Mouse (Mus musculus): ENCODE data around the gene Pmfbp1. TPM values are rescaled to one million over a fixed set of nuclear protein-coding genes. Genes with fewer than 3 reads are reported as not detected.
"Not testable (repeated sequence)": the region's sequence is repeated elsewhere in the genome, so short reads cannot be mapped to it uniquely, and the experiment has no call there.

Gene Pmfbp1
- not detected for polyA plus RNA-seq (2021)

DNA sequence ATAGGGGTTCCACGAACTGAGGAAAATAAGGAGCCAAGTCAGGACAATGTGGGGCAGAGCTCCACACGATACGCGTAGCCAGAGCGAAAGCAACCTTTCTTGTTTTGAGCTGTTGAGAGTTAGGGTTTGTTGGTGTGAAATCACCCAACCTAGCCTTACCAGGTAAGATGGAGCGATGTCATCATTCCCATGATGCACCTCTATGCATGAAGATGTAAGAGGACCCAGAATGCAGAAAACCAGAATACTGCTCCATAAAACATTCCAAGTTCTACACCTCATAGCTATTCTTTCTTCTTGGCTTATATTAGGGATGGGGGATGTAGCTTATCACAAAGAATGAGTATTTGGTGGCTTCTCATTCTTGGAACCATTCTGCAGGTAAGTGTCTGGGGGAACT, at the start of gene Pmfbp1:
Gene Pmfbp1 (plus strand): TSS at position 301 of the 400 bp plus-strand sequence.
- no peak for TF ChIP-seq CTCF (IDR thresholded peaks at IDR 0.05)
- no peak for ATAC-seq
- DNase-seq (ENCODE audit: low read depth, low spot score): no peak

DNA sequence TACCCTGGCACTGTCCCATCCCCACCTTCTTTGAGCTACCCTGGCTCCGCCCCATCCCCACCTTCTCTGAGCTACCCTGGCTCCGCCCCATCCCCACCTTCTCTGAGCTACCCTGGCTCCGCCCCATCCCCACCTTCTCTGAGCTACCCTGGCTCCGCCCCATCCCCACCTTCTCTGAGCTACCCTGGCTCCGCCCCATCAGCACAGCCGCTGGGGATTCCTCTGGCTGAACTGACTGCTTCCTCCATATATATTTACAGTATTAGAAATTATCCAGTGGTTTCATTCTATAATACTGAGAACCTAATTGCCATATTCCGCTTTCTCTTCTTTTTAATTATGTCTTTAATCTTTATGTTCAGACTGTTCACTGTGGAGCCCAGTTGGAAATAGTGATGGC, 46.9 kb upstream of the Pmfbp1 start:
- DNase-seq (ENCODE audit: low read depth, low spot score); in situ Hi-C loops (cut with MboI; ENCODE audit: low pct_unique_long_range_greater_than_20kb); POLR2A ChIA-PET; ATAC-seq: not testable (repeated sequence)
- CTCF ChIA-PET: interaction anchor here (0.8 kb wide), 1 partner anchor 11 kb away, joined by 3 read pairs; no protein-coding TSS in a partner anchor
- peaks cover 20% of the 10 kb centered on the region for H3K27me3 ChIP-seq

More for the DNA sequence above, at the start of gene Pmfbp1:
- in situ Hi-C loops (cut with MboI; ENCODE audit: low pct_unique_long_range_greater_than_20kb): no loop called here
- H3K27me3 ChIP-seq: peaks cover 12% of the 10 kb centered on the region
- ChIA-PET POLR2A (no interaction called here), CTCF (no interaction called here)

DNA sequence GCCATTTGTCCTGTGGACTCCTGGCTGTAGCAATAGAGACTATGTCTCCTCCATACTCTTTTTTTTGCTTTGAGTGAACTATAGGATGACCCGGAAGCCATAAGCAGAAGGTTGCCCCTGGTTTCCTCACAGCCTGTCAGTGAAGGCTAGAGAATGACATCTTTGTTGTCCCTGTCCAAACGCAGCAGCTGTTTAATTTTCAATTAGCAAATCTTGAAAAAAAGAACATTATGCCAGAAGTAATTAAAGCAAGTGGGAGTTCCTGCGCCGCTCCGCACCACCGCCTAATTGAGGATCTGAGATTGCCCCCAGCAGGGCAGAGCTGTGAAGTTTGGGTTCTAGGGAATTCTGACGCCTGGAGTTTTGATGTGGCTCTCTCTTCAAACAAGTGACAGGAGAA, 42.8 kb upstream of the Pmfbp1 start:
- POLR2A ChIA-PET: no interaction called here
- no peak for ATAC-seq
- DNase-seq (ENCODE audit: low read depth, low spot score): no peak
- in situ Hi-C loops (cut with MboI; ENCODE audit: low pct_unique_long_range_greater_than_20kb): no loop called here
- peaks cover 22% of the 10 kb centered on the region for H3K27me3 ChIP-seq
- no peak for TF ChIP-seq CTCF (IDR thresholded peaks at IDR 0.05)
- CTCF ChIA-PET: no interaction called here

DNA sequence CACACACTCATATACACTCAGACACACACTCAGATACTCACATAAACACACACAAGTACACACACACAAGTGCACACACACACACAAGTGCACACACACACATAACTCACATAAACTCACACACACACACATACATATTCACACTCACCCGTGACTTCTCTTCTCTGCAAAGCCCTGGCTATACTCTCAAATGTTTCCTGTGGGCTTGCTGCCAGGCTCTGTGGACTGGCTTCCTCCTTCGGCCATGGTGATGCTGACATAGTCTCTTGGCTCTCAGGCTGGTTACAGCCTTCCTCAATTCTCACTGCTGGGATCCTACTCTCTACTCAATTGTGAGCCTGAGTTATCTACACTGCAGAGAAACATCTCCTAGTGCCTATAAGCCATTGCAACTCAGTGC, 38.7 kb upstream of the Pmfbp1 start:
- ATAC-seq (no peak), DNase-seq (ENCODE audit: low read depth, low spot score) (no peak)
- in situ Hi-C loops (cut with MboI; ENCODE audit: low pct_unique_long_range_greater_than_20kb): no loop called here
- TF ChIP-seq CTCF (IDR thresholded peaks at IDR 0.05): no peak
- peaks cover 23% of the 10 kb centered on the region for H3K27me3 ChIP-seq
- POLR2A ChIA-PET: no interaction called here
- CTCF ChIA-PET: no interaction called here

DNA sequence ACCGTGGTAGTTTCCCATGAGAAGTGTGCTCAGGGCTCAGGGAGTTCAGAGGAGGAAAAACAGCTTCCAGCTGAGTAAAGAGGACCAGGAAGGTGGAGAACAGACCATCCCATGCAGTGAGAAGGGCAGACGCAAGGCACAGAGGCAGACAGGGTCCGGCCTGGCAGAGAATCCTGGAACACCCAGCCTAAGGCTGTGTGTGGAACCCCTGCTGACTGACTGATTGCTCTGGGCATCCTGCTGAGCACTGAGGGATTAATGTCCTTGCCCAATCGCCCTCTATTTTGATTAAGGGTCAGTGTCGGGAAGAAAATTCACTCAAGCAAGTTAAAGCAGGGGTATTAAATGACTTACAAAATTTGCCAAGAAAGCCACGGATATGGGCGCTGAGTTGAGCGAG, 36.4 kb upstream of the Pmfbp1 start:
- CTCF ChIA-PET: interaction anchor here (1.1 kb wide), 1 partner anchor 9 kb away, joined by 3 read pairs; no protein-coding TSS in a partner anchor
- H3K27me3 ChIP-seq: peaks cover 35% of the 10 kb centered on the region
- POLR2A ChIA-PET: no interaction called here
- ATAC-seq (no peak), DNase-seq (ENCODE audit: low read depth, low spot score) (no peak)
- no peak for TF ChIP-seq CTCF (IDR thresholded peaks at IDR 0.05)
- in situ Hi-C loops (cut with MboI; ENCODE audit: low pct_unique_long_range_greater_than_20kb): no loop called here

DNA sequence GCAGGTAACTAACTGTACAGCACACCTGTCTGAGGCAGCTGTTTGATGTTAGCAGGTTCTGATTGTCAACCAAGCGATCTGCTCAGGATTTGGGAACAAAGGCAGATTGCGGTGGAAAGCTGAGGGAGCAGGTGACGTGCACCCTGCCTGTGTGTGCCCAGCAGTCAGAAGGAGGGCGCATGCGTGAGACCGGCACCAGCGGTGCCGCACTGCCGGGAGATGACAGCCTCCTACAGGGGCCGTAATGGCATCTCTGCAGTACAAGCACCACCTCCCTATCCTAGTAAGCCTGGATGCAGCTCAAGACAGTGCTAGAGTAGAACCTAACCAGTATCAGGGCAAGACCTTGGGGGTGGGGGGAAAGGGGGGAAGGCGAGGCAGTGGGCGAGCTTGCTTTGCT, 35.2 kb upstream of the Pmfbp1 start:
- ATAC-seq: no peak
- TF ChIP-seq CTCF (IDR thresholded peaks at IDR 0.05): no peak

DNA sequence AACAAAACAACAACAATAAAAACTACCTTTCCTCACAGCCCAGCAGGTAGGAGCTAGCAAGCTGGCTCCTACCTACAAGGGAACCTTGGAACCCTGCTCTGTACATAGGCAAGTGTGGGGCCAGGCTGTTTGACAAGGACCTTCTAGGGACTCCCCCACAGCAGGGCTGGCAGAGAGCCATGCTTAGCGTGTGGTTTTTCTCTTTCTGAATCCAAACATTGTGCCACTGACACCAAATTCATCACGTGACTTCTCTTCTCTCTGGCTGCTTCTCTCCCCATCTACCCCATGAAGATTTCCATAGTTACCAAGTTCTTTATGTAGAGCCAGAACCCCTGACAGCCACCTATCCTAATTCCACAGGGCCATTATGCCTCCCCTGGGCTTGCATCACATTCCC, 30.8 kb upstream of the Pmfbp1 start:
- no peak for TF ChIP-seq CTCF (IDR thresholded peaks at IDR 0.05)
- in situ Hi-C loops (cut with MboI; ENCODE audit: low pct_unique_long_range_greater_than_20kb): no loop called here
- ATAC-seq (no peak), DNase-seq (ENCODE audit: low read depth, low spot score) (no peak)
- CTCF ChIA-PET: no interaction called here
- POLR2A ChIA-PET: no interaction called here
- H3K27me3 ChIP-seq: peaks cover 43% of the 10 kb centered on the region

More for the DNA sequence above, 35.2 kb upstream of the Pmfbp1 start:
- DNase-seq (ENCODE audit: low read depth, low spot score): no peak
- ChIA-PET CTCF (no interaction called here), POLR2A (no interaction called here)
- peaks cover 34% of the 10 kb centered on the region for H3K27me3 ChIP-seq
- in situ Hi-C loops (cut with MboI; ENCODE audit: low pct_unique_long_range_greater_than_20kb): no loop called here

DNA sequence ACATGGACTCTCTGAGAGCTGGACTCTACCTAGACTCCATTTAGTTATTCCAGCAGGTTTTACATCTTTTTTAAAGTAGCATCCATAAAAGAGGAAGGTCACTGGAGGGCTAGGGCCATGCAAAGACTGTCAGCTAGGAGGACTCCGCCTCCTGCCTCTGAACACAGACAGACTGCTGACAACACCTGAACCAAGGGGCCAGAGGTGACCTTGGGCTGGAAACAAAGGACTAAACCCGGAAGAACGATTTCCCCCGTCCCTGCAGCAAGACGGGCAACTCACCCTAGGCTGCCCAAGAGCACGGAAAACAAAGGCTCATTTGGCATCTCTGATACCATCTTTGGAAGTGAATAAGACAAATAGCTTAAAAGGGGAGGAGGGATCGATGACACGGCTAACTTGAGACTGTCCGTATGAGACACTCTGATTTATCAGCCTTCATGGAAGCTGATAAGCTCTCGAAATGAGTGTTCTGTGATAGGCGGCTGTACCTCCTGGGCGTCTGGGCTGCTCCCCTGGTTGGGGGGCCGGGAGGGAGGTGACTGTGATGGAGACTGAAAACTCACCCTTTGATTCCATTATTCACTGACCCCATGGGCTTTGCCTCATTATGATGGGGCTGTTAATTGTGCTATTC, 30.0 kb upstream of the Pmfbp1 start:
- H3K27me3 ChIP-seq: peaks cover 40% of the 10 kb centered on the region
- ATAC-seq (no peak), DNase-seq (ENCODE audit: low read depth, low spot score) (no peak)
- no peak for TF ChIP-seq CTCF (IDR thresholded peaks at IDR 0.05)
- in situ Hi-C loops (cut with MboI; ENCODE audit: low pct_unique_long_range_greater_than_20kb): no loop called here
- POLR2A ChIA-PET: no interaction called here
- CTCF ChIA-PET: no interaction called here

DNA sequence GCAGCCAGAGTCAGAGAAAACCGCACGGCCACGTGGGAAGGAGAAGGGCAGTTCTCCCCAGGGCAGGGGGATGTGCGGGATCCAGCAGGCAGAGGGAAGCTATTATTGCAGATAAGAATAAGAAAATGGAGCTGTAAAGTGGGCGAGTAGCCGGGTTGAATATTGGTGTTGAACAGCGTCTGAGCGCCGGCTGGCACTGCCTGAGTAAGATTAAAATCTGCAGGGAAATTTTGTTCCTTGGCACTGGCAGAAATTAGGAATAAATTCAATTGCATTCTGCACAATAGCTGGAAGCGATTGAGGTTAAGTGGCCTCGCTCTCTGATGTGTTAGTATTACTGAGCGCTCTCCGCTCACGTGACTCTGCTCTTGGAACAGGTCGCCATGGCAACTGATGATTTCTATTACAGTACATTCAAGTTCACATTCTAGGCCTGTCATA, 29.4 kb upstream of the Pmfbp1 start:
- in situ Hi-C loops (cut with MboI; ENCODE audit: low pct_unique_long_range_greater_than_20kb): no loop called here
- ChIA-PET POLR2A (no interaction called here), CTCF (no interaction called here)
- ATAC-seq: no peak
- peaks cover 45% of the 10 kb centered on the region for H3K27me3 ChIP-seq
- no peak for DNase-seq (ENCODE audit: low read depth, low spot score)
- TF ChIP-seq CTCF (IDR thresholded peaks at IDR 0.05): no peak

DNA sequence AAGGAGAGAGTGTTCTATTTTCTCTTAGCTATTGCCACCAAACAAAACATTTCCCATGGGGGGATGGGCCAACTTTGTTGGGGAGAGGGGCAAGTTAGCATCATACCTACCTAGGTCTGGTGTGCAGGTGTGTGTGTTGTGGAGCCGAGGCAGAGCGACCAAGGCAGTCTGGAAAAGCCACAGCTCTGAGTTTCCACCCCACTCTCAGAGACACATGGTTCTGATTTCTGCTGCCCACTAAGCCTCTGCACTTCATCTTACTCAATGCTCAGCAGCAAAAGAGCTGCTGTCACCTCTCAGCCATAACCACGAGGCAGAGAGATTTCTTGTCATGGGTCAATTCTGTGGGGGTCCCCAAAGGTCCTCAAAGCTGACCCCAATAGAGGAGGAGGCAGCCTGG, 28.8 kb upstream of the Pmfbp1 start:
- ChIA-PET POLR2A (no interaction called here), CTCF (no interaction called here)
- TF ChIP-seq CTCF (IDR thresholded peaks at IDR 0.05): no peak
- ATAC-seq (no peak), DNase-seq (ENCODE audit: low read depth, low spot score) (no peak)
- in situ Hi-C loops (cut with MboI; ENCODE audit: low pct_unique_long_range_greater_than_20kb): no loop called here
- peaks cover 44% of the 10 kb centered on the region for H3K27me3 ChIP-seq

DNA sequence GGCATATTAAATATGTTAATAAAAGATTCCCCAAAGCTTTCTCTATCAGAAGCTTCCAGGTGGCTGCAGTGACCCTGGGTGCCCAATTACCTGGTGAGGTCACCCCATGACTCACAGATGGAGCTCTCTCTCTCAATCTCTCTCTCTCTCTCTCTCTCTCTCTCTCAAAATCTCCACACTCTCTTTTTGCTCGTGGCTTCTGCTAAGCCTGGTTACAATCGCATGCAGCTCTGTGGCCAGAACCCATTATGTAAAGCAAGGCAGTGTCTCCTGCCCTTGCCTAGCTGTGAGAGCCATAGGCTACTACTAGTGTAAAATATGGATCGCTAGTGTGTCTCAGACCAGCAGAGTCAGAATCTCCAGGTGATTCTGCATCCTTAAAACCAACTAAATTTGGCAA, 28.1 kb upstream of the Pmfbp1 start:
- H3K27me3 ChIP-seq: peaks cover 38% of the 10 kb centered on the region
- DNase-seq (ENCODE audit: low read depth, low spot score) (no peak), ATAC-seq (no peak)
- ChIA-PET POLR2A (no interaction called here), CTCF (no interaction called here)
- TF ChIP-seq CTCF (IDR thresholded peaks at IDR 0.05): no peak
- in situ Hi-C loops (cut with MboI; ENCODE audit: low pct_unique_long_range_greater_than_20kb): no loop called here

DNA sequence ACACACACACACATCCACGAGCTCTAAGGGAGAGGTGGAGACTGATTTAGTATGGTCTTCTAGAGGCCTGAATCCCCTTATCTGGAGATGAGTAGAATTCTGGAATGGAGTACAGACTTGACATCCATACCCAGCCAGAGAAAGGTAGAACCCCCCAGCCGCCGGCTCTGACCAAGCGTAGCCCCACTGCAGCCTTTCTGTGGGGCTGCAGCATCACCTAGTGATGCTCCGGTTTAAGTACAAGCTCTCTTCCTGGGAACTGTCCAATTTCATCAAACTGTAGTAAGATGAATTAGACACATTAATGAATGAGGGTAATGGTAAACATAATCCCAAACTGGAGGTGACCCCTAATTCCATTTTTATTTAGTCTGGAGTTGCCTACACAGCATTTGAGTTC, 26.3 kb upstream of the Pmfbp1 start:
- ATAC-seq: no peak
- DNase-seq (ENCODE audit: low read depth, low spot score): no peak
- ChIA-PET CTCF (no interaction called here), POLR2A (no interaction called here)
- in situ Hi-C loops (cut with MboI; ENCODE audit: low pct_unique_long_range_greater_than_20kb): no loop called here
- peaks cover 23% of the 10 kb centered on the region for H3K27me3 ChIP-seq
- TF ChIP-seq CTCF (IDR thresholded peaks at IDR 0.05): no peak
